Mouse (Mus musculus) monocyte, adult 5-6 weeks (primary cell): Measurements from ENCODE around the gene Bmp10. TPM values are rescaled to one million over a fixed set of nuclear protein-coding genes. Genes with fewer than 3 reads are reported as not detected.
A peak's percentile ranks its signal among the peaks of the same experiment; 100 is the strongest.

ENCODE experiments used
- ATAC-seq: fragments of 153-309, 156-312 bp; replicated peaks from 2 replicates; pipeline ENCODE4 v1.8.0; 2017; ENCODE audit warnings: mild to moderate bottlenecking; ENCODE audit not compliant: low TSS enrichment, insufficient number of reproducible peaks, severe bottlenecking, poor library complexity, low FRiP score
- total RNA-seq: library from RNA; stranded (forward); fragments of 200-1000, 200-491, 200-594 nt; gene quantifications from 3 replicates; pipeline ENCODE4 v1.2.3, GENCODE M21; 2017

Gene Bmp10
- total RNA-seq = not detected in 3 replicates

DNA sequence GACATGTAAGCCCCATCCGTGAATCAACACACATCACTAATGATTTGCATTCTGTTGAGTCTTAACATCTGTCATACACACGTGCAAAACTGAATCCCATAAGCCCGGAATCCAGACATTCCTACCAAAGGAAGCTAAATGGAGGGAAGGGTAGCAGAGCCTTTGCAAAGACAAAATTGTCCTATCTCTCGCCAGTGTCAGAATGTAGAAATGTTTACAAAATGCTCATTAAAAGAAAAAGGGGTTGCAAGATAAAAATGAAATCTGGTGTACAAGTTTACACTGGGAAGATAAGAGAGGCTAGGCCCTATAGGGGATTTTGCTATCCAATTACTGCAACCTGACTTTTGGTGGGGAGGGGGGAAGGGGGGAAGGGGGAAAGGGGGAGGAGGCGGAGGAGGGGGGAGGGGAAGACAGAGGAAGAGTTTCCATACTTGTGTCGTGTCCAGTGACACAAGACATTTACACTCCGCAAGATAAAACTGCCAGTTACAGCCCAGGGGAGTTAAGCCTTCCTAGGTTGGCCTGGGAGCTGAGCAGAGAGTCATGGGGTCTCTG lies at the start of gene Bmp10:
TSS of gene Bmp10 (plus strand) at position 508 of the 558 bp plus-strand sequence.
- no peak for ATAC-seq

DNA sequence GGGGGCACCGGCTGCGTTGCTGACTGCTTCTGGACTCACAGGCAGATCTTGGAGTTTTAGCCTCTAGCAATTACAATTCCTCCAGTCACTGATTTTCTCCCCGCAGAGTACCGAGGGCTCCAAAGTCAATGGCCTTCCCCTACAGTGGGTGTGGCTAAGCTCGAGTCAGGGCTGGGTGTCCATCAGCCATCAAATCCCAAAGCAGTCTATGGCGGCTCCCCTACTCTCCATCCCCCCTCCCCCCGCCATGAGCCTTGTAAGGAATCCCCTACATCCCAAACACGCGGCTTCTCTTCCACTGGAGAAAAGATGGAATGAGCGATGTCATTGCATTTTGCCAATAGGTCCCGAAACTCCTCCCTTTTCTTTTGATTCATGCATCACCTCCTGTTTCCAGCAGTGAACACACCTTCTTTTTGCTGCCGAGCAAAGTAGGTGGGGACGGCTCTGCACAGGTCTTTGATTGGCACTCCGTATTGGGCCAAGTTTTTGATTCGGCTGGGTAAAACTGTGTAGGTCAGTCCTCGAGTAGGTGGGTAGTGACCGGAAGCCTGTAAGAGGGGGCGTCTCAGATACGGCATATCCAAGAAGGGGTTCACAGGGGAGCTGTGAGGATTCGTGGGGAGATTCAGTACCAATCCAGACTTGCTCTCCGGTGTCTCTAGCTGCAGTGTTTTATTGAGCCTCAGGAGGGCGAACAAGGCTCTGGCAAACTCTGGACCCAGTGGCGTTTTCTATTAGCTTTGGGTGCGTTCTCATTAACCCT lies 44.7 kb upstream of the Bmp10 start:
- no peak for ATAC-seq

DNA sequence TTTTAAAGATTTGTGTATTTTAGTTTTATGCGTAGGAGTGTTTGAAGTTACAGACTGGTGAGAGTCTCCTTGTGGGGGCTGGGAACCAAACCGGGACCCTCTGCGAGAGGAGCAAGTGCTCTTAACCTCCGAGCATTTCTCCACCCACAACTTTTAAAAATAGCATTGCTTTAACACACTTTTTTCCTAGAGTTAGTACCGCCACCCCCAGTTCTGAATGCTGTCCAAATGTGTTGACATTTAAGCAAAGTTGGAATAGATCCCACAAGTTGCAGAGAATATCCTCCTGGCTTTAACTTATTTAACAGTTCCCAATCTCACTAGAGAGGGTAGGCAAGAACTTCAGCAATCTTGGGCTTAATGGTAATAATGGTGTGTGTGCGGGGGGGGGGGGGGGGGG lies 44.0 kb upstream of the Bmp10 start:
- ATAC-seq = no peak

DNA sequence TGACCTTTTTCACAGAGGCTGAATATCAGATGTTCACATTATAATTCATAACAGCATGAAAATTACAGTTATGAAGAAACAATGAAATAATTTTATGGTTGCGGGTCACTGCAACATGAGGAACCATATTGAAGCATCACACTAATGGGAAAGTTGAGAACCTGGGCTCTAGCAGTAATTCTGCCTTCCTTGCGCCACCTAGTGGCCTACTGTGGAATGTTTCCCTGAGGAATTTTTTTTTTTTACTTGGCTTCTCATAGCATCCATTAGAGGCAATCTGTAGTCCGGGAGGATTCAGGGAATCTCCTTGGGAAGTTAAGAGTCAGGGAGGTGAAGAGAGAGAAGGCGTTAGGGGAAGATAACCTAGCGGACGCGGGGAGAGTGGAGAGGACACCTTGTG lies 42.6 kb upstream of the Bmp10 start:
- no peak for ATAC-seq

DNA sequence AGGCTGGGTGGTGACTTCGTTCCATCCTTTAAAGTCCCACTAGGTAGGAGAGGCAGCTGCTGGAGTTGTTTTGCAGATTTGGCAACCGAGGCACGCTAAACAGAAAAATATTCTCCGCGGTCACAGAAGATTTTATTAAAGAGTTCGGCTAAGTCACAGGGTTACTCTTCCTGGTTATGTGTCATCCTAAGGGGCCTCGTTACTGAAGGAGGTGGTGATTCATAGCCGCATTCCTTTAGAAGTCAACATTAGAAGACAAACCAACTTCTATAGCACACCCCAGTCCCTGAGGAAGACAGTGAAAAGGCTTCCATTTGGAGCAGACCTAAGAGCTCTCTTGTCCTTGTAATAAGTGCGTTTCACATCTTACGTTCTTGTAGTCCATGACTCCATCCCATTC lies 42.1 kb upstream of the Bmp10 start:
- ATAC-seq = no peak

DNA sequence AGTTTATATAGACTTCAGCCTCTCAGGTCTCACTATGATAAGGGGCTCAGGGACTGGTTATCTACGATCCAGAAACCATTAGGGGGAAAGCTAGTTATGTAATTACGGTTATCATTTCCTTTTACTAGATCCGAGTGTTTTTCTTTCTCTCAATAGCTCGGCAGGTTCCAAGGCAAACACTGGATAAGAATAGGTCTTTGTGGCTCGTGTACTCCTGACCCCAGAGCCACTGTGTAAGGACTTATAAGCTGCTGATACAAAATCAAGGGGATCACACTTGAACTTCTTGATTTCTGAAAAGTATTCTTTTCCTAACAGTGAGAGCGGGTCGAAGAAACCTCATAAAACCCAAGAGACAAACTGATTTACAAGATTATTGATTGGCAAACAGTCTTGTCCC lies 39.9 kb upstream of the Bmp10 start, which contains the start of gene Gkn3:
TSS of gene Gkn3 (minus strand) at position 59 of the 400 bp plus-strand sequence.
- ATAC-seq = no peak

DNA sequence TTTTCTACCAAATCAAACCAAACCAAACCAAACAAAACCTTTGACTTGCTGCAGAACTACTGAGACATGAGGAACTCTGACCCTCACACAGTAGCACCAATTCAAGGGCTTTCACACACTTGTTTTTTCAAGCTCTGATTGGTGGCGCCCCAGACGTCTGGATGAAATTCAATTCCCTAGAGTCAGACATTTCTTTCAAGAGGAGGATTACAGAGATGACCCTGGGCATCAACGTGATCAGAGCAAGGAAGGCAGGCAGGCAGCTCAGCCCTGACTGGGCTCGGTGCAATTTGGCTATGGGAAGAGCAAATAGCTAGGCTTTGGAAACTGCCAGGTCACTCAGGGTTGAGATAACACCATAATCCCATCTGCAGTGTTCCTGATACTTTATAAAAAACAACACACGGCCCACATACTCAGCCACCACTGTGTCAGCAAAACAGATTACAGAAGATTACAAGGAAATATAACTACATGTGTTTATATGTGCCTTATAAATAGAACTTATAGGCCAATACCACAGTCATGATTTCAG lies 39.3 kb upstream of the Bmp10 start:
- ATAC-seq = no peak

DNA sequence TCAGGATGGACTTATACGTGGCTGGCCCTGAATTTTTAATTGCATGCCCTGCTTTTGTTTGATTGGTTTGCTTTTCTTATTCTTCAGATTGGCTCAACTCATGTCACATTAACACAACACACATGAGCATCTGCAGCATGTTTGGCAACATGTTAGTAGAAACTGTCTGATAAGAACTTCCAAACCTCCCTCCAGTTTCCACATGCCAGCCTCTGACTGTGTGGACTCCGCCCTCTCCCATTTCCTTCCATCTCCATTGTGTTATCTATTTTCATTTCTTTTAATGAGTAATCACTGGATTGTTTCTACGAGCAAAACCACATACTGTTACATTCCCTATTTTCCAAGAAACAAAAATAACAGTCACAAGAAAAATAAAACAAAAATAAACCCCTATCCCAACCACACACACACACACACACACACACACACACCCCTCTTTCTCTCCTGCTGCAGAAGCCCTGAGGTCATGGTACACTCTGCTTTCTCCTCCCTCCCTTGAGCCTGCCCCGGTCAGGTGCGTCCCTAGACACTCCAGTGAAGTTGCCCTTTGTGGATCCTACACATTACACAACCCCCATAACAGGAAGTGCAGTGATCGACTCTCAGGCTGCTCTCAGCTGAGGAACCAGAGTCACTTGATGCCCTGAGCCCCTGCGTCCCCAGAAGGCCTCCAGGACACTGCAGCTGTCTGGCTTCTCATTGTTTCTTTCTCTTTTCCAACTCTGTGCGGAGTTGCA lies 35.2 kb upstream of the Bmp10 start:
- no peak for ATAC-seq

DNA sequence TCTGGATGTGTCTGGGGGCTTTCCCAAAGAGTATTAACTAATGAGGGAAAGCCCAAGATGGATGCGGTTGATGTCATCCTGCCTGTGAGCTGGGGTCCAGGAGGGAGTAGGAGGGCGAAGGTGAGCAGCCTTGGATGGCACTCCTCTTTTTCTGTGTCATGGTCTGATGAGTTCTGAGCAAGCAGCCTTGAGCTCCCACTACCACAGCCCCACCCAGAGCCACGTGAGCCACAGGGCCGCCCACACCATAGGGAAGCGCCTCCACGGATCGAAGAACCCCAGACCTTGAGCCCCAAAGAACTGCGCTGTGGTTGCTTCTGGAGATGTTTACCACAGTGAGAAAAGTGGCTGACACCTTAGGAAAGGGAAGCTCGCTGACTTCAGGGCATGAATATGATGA lies 34.0 kb upstream of the Bmp10 start:
- ATAC-seq = no peak

DNA sequence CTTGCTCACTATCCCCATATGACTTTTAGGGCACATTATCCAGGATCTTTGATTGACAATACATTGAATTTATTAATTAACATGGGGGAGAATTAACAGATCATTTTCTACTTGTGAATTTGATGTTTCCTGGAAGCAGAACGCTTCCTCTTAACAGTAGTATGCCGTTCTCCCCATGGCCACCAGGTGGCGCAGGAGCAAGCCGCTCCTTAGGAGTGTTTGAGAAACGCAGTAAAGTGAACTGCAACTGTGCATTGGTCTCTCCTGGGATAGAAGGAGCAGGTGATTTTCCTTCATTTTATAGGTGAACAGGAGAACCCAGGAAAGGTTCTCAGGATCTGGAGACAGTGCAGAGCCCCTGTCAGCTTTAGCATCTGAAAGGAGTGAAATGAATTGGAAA lies 29.7 kb upstream of the Bmp10 start:
- peak; percentile 82 for ATAC-seq

DNA sequence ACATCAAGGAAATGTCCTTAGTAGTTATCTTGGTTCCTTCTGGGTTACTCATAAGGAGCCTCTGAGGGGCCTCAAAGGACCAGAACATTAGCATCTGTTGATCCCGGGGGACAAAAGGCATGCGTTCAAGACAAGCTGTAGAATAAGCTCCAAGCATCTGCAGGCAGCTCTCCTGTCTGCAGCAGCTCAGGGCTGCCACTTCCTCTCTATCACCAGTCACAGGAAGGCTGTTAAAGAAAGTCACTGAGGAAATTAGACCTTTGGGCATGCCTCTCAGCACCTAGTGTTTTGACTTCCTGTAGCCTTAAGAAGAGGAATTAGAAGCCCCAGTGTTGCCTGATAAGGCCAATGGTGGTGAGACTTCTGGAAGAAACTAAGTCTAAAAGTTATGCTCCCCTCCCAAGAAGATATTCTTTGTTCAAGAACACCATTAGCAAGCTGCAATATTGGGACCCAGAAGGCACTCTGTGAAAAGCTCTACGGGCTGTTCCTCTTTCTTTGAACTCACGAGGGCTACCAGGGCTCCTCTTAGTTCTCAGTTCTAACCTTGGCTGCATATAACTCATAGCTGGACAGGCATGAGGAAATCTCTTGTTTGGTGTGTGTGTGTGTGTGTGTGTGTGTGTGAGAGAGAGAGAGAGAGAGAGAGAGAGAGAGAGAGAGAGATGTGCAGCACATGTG lies 28.8 kb upstream of the Bmp10 start:
- no peak for ATAC-seq

DNA sequence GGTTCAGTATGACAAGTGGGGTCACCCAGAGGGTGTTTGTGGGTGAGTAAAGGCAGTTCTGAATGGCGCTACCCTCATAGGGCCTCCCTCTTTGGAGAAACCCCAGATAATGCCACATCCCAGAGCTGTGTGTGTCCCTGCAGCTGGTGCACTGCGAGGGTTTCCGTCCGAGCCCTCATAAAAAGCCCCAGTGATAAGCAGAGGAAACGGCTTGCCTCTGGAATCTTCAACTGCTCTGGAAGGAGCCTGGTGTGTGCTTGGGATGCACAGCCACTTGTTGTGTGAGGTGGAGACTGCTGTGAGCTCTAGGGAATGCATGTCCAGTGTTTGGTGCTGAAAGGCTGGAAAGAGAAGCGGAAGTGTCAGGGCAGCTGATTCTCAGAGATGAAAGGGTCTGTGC lies 27.3 kb upstream of the Bmp10 start:
- ATAC-seq = no peak

DNA sequence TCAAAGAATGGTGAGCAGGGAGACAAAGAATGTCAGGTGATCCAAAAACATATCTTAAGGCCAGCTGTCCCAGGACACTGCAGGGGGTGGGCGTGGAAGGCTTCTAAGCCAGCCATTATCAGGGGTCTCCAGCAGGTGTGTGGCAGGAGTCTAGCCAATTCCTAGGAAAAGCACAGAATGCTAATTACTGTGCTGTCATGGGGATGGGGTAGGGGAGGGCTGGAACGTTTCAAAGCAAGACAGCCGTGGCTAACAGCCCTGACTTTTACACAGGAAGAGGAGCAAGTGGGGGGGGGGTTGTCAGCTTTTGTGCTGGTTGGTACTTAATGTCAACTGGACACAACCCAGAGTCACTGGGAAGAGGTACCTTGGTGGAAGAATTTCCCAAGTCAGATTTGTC lies 16.8 kb upstream of the Bmp10 start:
- ATAC-seq = no peak

DNA sequence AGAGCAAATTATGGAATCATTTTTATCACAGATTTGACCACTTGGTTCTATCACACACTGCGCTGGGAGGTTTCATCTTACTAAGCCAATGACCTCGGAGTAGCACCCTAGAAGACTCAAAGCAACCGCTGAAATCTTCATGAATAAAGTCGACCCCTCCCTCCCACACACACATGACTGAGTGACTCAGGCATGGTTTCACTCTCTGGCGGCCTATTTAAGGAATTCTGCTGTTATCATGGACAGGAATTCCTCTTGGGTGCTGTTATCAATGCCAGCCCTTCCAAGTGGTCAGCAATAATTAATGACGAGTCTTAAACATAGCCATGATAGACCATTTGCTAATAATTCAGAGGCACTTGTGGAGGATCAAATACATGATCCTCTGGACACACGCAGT lies 6.5 kb upstream of the Bmp10 start:
- ATAC-seq = no peak

DNA sequence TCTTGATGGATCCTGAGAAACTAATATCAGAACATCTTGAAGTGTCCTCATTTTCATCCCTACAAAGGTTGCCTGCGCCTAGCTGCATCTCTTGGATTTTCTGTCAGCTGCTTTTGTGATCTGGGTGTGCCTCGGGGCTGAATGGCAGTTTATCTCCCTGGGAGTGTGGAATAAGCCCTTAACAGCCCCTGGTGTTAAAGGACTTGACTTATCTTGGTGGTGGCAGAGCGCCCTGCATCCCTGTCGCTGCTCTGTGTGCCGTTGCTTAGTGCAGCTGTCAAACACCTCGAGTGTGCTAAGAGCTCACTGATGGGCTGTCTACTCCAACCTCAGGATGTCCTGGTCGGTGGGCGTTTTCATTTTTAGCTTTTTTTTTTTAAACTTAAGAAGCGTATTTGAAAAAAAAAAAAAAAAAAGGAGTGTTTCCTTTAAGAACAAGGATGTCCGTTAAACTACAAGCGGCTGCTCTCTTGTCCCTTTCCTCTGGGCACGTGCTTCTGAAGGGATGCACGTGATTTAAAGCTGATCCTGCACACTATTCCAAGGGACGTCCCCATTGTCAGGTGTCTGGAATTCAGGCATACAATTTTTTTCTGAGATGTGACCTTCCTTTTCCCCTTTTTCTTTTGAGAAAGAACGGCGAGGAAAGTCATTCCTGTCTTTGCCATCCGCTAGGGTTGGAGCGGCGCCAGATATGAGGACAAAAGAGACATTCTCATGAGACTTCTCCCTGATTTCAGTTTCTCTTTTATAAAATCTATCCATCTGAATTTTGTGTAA lies 4.6 kb upstream of the Bmp10 start:
- no peak for ATAC-seq

DNA sequence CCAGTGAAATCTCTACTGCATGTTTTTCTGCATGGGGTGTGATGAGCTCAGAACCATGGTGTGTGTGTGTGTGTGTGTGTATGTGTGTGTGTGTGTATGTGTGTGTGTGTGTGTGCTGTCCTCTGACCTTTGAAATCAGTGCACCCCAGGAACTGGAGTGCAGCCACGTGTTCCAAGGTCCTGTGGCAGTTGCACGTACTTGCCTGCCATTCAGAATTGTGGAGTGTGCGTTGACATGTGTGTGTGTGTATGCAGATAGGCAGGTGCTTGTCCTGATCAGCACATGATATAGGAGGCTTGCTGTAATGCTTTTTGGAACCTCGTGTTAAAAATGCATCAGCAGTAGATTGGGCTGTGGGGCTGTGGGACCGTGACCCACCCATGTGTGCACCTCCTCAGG lies 1.8 kb upstream of the Bmp10 start:
- ATAC-seq = no peak

DNA sequence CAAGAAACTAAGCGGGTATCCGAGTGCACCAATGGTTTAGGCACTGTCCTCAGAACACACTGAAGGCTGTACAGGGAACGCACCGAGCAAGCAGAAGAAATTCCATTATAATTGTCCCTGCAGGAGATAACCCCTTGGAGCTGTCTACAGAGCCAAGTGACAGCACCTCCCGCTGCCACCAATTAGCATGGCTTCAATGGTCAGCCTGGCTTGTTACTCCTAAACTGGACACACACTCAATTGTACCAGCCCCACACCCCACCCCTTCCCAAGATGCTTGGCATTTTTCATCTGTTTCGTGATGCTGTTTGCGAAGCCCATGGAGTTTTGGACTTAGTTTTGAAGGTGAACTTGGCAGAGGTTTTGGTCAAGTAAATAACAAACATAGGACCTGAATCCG lies 1.2 kb upstream of the Bmp10 start:
- no peak for ATAC-seq

DNA sequence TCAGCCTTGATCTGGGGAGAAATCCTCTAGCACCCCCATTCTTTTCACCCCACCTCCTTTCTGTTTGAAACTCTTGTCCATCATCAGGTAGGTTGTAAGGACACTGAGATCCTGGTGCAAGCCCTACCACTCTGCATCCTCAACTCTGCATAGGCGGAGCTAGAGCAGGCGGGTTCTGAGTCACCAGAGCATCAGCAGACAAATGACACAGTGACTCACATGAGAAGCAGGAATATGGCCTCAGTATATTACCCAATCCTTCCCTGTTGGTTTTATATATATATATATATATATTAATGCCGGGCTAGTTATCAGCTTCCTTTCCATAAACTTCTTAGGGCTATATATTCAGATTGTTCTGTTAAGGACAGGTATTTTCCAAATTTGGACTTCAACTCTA lies 7.0 kb downstream of the Bmp10 start:
- ATAC-seq = no peak

DNA sequence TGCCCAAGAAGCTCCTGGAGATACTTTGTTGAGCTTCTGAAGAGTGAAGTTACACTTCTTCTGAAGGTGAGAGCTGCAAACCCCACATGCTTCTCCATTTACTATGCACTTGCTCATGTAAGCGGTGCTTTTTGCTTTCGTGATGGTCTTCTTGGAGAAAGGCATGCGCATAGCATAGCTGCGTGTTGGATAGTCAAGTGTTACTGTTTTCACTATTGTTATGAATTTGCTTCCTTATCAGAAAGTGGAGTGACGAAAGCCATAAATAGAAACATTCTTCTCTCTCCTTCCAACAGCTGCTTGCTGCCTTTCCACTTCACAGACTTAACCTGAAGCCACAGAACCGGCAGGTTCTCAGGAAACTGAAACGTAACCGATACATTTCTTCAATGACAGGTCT lies 8.0 kb downstream of the Bmp10 start:
- no peak for ATAC-seq
